ENCODE assay signal across 10 mouse cellular contexts in the genomic region with DNA sequence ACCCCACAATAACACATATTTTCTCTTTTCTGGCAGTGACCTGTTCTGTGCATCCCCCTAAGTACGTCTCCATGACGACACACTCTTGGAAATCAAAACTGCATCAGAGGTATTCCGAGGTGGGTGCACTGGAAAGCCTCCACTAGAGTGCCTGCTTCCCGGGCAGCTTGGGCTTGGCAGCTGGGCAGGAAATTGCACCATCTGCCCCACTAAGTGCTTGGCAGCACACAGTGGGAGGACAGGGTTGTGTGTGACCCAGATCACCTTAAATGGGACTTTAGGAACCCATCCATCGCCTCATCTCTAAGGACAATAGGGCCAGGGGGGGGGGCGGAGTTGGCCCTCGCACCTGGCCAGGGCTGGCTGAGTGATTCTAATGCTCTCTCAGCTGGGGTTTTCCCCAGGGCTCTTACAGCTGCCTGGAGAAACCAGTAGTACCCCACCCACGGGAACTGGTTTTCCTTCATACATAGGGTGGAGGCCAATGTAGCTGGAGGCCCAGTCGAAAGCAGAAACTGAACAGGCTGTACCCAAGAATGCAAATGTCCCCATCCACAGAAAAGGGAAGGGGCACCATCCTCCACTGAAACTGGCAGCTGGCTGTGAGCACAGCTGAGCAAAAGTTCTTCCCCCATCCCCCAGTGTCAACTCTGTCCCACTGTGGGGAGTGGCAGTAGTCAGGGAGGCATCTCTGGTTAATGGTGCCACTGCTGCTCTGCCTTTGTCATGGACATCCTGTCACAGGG.
DNase-seq lines count a peak whose midpoint lies in the region; ATAC-seq and TF ChIP-seq lines count a peak whose summit lies in the region.
"Had no signal": no experiment of that assay in that cellular context is flagged by ENCODE, and none has a peak within 500 bp of the region (broad histone marks: within the 10 kb centered on the region; RNA-seq: fewer than 3 reads in every experiment).

No protein-coding gene starts in this region.

- H3K4me3 ChIP-seq in gastrocnemius, adult 2 months: no peak overlapping the region

- intact Hi-C loops in gastrocnemius, adult 2 months (cut with DNase I): loop anchor here (5.0 kb wide), 1 partner anchor 61 kb away; no protein-coding TSS in a partner anchor

- ATAC-seq in inflammation-experienced regulatory T-cells, adult 6 months: peak; percentile 78
- no peak for ATAC-seq in cerebellum, adult (ENCODE audit: insufficient number of reproducible peaks, low FRiP score, low TSS enrichment)
- ATAC-seq: midbrain, embryonic 16.5 days had no signal

- no peak for TF ChIP-seq CTCF in gastrocnemius, adult 2 months (IDR thresholded peaks at IDR 0.05)

- DNase-seq in gastrocnemius, adult 2 months: no peak
- DNase-seq in gastrocnemius, postnatal 10 days: no peak
- peak; percentile 49 for DNase-seq in CD4-positive helper T cell, adult 2 months (ENCODE audit: low read depth, low spot score)
- DNase-seq in naive thymus-derived CD4-positive, alpha-beta T cell, adult 2 months (ENCODE audit: low read depth): peak; percentile 20
- no peak for DNase-seq in ovary, postnatal 36 days (ENCODE audit: low spot score)
- DNase-seq in retina, embryonic 14.5 days (ENCODE audit: low spot score): no peak
- DNase-seq: thymus, postnatal 25 days had no signal

- peak overlapping the region; percentile 40; the same call in 1 of the 2 replicates for H3K27ac ChIP-seq in gastrocnemius, adult 2 months

Comparison
In these comparisons a context has a peak if more than half of its experiments do, and no peak if none do; other contexts are left out.
1. DNase-seq: peak in CD4-positive helper T cell, adult 2 months (single experiment) and naive thymus-derived CD4-positive, alpha-beta T cell, adult 2 months (single experiment); none in gastrocnemius, adult 2 months (single experiment), gastrocnemius, postnatal 10 days (single experiment), ovary, postnatal 36 days (single experiment) and retina, embryonic 14.5 days (single experiment).